Mouse (Mus musculus): ENCODE measurements at regions not wholly inside any gene's neighbourhood (a gene's known extent, or its start where the extent isn't known, plus 50 kb on each side); places are given as distances from the start of the nearest gene placed in this dataset.
"Not testable (repeated sequence)": the region's sequence is repeated elsewhere in the genome, so short reads cannot be mapped to it uniquely, and the experiment has no call there.

GRCm38 (mm10) chr4:21464456-21464855, 221.3 kb downstream of the Prdm13 start:
- DNase-seq (ENCODE audit: low spot score in 2 of 2) = no peak

- no peak for DNase-seq (ENCODE audit: low spot score in 2 of 2)
These were observed 244.5 kb downstream of the Prdm13 start for GRCm38 (mm10) chr4:21441274-21441673.

- no peak for DNase-seq (ENCODE audit: low spot score in 2 of 2)
These were observed 249.1 kb downstream of the Prdm13 start for GRCm38 (mm10) chr4:21436710-21437109.

GRCm38 (mm10) chr4:21407850-21408249, 277.9 kb downstream of the Prdm13 start:
- DNase-seq (ENCODE audit: low spot score in 2 of 2) = no peak

- DNase-seq (ENCODE audit: low spot score in 2 of 2) = no peak
These were observed 316.4 kb downstream of the Prdm13 start for GRCm38 (mm10) chr4:21369314-21369713.

GRCm38 (mm10) chr4:21368234-21369021, 317.3 kb downstream of the Prdm13 start:
- DNase-seq (ENCODE audit: low spot score in 2 of 2) = peak in 1 of 2 experiments; percentile 21

GRCm38 (mm10) chr4:21321769-21322168, 364.0 kb downstream of the Prdm13 start:
- DNase-seq (ENCODE audit: low spot score in 2 of 2) = no peak

GRCm38 (mm10) chr4:21309239-21309638, 376.5 kb downstream of the Prdm13 start:
- DNase-seq (ENCODE audit: low spot score in 2 of 2) = not testable (repeated sequence)

- no peak for DNase-seq (ENCODE audit: low spot score in 2 of 2)
These were observed 378.2 kb downstream of the Prdm13 start for GRCm38 (mm10) chr4:21307476-21308011.

GRCm38 (mm10) chr4:21300141-21300540, 385.6 kb downstream of the Prdm13 start:
- no peak for DNase-seq (ENCODE audit: low spot score in 2 of 2)

- no peak for DNase-seq (ENCODE audit: low spot score in 2 of 2)
These were observed 418.5 kb downstream of the Prdm13 start for GRCm38 (mm10) chr4:21267302-21267701.

GRCm38 (mm10) chr4:21266886-21267285, 418.9 kb downstream of the Prdm13 start:
- no peak for DNase-seq (ENCODE audit: low spot score in 2 of 2)

GRCm38 (mm10) chr4:21250396-21250795, 435.4 kb downstream of the Prdm13 start:
- DNase-seq (ENCODE audit: low spot score in 2 of 2) = no peak

- DNase-seq (ENCODE audit: low spot score in 2 of 2) = peak in 1 of 2 experiments; percentile 27
These were observed 463.1 kb downstream of the Prdm13 start for GRCm38 (mm10) chr4:21222631-21223030.

- no peak for DNase-seq (ENCODE audit: low spot score in 2 of 2)
These were observed 478.1 kb downstream of the Prdm13 start for GRCm38 (mm10) chr4:21207617-21208016.

GRCm38 (mm10) chr4:21195620-21196019, 490.1 kb downstream of the Prdm13 start:
- no peak for DNase-seq (ENCODE audit: low spot score in 2 of 2)

- DNase-seq (ENCODE audit: low spot score in 2 of 2) = no peak
These were observed 512.0 kb downstream of the Prdm13 start for GRCm38 (mm10) chr4:21173789-21174188.

GRCm38 (mm10) chr4:21173019-21173418, 512.7 kb downstream of the Prdm13 start:
- DNase-seq (ENCODE audit: low spot score in 2 of 2) = no peak

GRCm38 (mm10) chr4:21170734-21171133, 515.0 kb downstream of the Prdm13 start:
- DNase-seq (ENCODE audit: low spot score in 2 of 2) = no peak

- no peak for DNase-seq (ENCODE audit: low spot score in 2 of 2)
These were observed 523.6 kb downstream of the Prdm13 start for GRCm38 (mm10) chr4:21162124-21162523.

GRCm38 (mm10) chr4:21125892-21126291, 559.9 kb downstream of the Prdm13 start:
- DNase-seq (ENCODE audit: low spot score in 2 of 2) = no peak

GRCm38 (mm10) chr4:21095741-21096140, 590.0 kb downstream of the Prdm13 start:
- no peak for DNase-seq (ENCODE audit: low spot score in 2 of 2)

- DNase-seq (ENCODE audit: low spot score in 2 of 2) = no peak
These were observed 615.5 kb downstream of the Prdm13 start for GRCm38 (mm10) chr4:21070198-21070785.
